Mouse (Mus musculus) liver, embryonic 13.5 days (tissue): ENCODE data around the gene Tmem132b. TPM values are rescaled to one million over a fixed set of nuclear protein-coding genes. Genes with fewer than 3 reads are reported as not detected.

Experiments used
- ATAC-seq: fragments of 200-750 bp; cut with Nextera tagmentation; 2 replicates; pipeline ENCODE4 v1.8.0; 2017; ENCODE audit warnings: low read depth, mild to moderate bottlenecking, moderate number of reproducible peaks, moderate library complexity
- DNase-seq: peaks from one replicate; pipeline ENCODE4 v3.0.0; 2022
- H3K27ac ChIP-seq: fragments of 300-500 bp; sonication (generic); 2 replicates; pipeline ENCODE4 v1.5.1; 2015; ENCODE audit warnings: moderate library complexity, mild to moderate bottlenecking, inconsistent platforms
- H3K27me3 ChIP-seq: fragments of 300-500 bp; sonication (generic); 2 replicates; pipeline ENCODE4 v1.6.1; 2015; ENCODE audit warnings: mild to moderate bottlenecking, inconsistent platforms
- H3K36me3 ChIP-seq: fragments of 300-500 bp; sonication (generic); 2 replicates; pipeline ENCODE4 v1.6.1; 2015; ENCODE audit warnings: mild to moderate bottlenecking, inconsistent platforms
- H3K4me1 ChIP-seq: fragments of 300-500 bp; sonication (generic); replicated peaks from 2 replicates; pipeline ENCODE4 v1.6.1; 2015; ENCODE audit warnings: inconsistent platforms
- H3K4me2 ChIP-seq: fragments of 300-500 bp; sonication (generic); 2 replicates; pipeline ENCODE4 v1.6.1; 2015; ENCODE audit warnings: inconsistent platforms, mild to moderate bottlenecking, moderate library complexity
- H3K4me3 ChIP-seq: fragments of 300-500 bp; sonication (generic); replicated peaks from 2 replicates; pipeline ENCODE4 v1.5.1; 2015; ENCODE audit warnings: mild to moderate bottlenecking, inconsistent platforms
- H3K9ac ChIP-seq: fragments of 300-500 bp; sonication (generic); 2 replicates; pipeline ENCODE4 v1.6.1; 2015; ENCODE audit warnings: mild to moderate bottlenecking, inconsistent platforms
- H3K9me3 ChIP-seq: fragments of 300-500 bp; sonication (generic); replicated peaks from 2 replicates; pipeline ENCODE4 v1.6.1; 2016; ENCODE audit warnings: inconsistent platforms
- WGBS: fragments of 180-500 bp; shearing (Covaris S2); methylation state at CpG from one replicate; pipeline ENCODE4 v1.1.7; 2015; ENCODE audit not compliant: insufficient replicate concordance; 5-methylcytosine and 5-hydroxymethylcytosine counted together
- polyA plus RNA-seq: library from polyadenylated mRNA; unstranded; fragments of >200 nt; fragmentation: Nextera tagmentation; extraction: Ambion mirVana; gene quantifications from 2 replicates; pipeline ENCODE4 v1.2.1, GENCODE M21; 2015

Tmem132b gene
- polyA plus RNA-seq, 1 experiment from 2014 or later = 0.14 TPM

DNA sequence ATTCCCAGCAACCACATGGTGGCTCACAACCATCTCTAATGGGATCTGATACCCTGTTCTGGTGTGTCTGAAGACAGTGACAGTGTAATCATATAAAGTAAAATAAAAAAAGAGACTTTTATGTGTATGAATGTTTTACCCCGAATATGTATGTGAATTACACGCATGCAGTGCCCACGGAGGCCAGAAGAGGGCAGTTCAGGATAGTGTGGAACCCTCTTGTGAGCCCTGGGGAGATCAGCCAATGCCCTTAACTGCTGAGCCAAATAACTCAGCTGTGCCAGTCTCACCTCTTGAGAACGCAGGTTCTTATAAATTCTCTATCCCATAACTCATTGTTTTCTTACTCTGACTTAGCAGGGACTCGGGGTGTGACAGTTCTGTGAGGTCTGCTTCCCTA, 12.9 kb upstream of the Tmem132b start:
- 61% methylated on average over 5 of the region's 5 CpGs for WGBS
- H3K27ac ChIP-seq = no peak overlapping the region
- no peak overlapping the region for H3K4me3 ChIP-seq
- peaks cover 28% of the 10 kb centered on the region for H3K36me3 ChIP-seq
- ATAC-seq (no peak), DNase-seq (no peak)
- no peaks in the 10 kb centered on the region for H3K27me3 ChIP-seq
- H3K4me1 ChIP-seq = peaks cover 14% of the 10 kb centered on the region; the same call in 1 of the 2 replicates
- H3K4me2 ChIP-seq = no peak overlapping the region
- no peaks in the 10 kb centered on the region for H3K9me3 ChIP-seq
- H3K9ac ChIP-seq = no peak overlapping the region

DNA sequence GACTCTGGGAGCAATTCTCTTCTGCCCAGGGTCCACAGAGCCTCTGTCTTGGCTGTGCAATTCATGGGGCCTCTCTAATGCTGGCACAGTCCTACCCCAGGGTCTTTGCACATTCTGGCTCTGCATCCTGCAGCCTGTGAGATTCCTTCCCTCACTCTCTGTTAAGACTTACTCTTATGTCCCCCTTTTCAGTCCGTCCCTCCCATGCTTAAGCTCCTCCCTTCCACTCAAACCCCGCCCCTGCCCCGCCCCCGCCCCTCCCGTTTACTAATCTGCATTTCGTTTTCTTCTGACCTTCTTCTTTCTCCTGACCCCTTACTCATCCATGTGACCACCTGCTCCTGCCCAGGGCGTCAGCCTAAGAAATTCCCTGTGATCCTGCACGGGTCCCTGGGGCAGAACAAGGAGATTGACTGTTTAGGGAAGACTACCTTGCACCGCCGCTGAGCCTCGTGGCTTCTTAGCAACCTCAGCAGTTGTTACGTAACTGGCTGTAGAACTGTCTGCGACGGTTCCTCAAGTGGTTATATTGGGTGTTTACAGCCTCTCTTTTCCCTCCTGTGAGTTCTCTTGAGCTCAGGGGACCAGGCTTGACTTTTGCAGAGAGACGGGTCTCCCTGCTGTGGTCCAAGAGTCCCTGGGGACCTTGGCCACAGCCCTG, 10.5 kb upstream of the Tmem132b start:
- WGBS = 7% methylated on average over 15 of the region's 15 CpGs
- peaks cover 14% of the 10 kb centered on the region; the same call in 1 of the 2 replicates for H3K4me1 ChIP-seq
- peak; percentile 18 for DNase-seq
- H3K27me3 ChIP-seq = no peaks in the 10 kb centered on the region
- H3K9ac ChIP-seq = peak overlapping the region; percentile 22; the same call in 1 of the 2 replicates
- H3K27ac ChIP-seq = no peak overlapping the region
- peak; percentile 37; the same call in 1 of the 2 replicates for ATAC-seq
- H3K36me3 ChIP-seq = peaks cover 7% of the 10 kb centered on the region; the same call in 1 of the 2 replicates
- H3K9me3 ChIP-seq = no peaks in the 10 kb centered on the region
- H3K4me2 ChIP-seq = peak overlapping the region; percentile 61
- H3K4me3 ChIP-seq = peak overlapping the region; percentile 41

DNA sequence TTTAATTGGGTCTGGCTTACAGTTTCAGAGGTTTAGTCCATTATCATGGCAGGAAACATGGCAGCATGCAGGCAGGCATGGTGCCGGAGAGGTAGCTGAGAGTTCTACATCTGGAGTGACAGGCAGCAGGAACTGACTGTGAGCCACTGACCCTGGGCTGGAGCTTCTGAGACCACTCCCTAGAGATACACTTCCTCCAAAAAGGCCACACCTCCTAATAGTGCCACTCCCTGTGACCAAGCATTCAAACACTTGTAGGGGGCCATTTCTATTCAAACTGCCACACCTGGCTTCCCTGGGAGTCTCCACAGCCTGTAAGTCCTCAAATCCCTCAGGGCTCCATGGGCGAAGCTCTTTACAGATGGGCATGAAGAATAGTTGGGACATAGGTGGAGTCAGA, 8.2 kb upstream of the Tmem132b start:
- Histone ChIP-seq H3K4me1 (peaks cover 14% of the 10 kb centered on the region; the same call in 1 of the 2 replicates), H3K36me3 (no peaks in the 10 kb centered on the region), H3K9ac (no peak overlapping the region), H3K4me3 (no peak overlapping the region), H3K4me2 (no peak overlapping the region), H3K9me3 (peaks cover 8% of the 10 kb centered on the region), H3K27me3 (peaks cover 7% of the 10 kb centered on the region), H3K27ac (no peak overlapping the region)
- no peak for DNase-seq
- no peak for ATAC-seq
- 46% methylated on average over 2 of the region's 2 CpGs for WGBS

DNA sequence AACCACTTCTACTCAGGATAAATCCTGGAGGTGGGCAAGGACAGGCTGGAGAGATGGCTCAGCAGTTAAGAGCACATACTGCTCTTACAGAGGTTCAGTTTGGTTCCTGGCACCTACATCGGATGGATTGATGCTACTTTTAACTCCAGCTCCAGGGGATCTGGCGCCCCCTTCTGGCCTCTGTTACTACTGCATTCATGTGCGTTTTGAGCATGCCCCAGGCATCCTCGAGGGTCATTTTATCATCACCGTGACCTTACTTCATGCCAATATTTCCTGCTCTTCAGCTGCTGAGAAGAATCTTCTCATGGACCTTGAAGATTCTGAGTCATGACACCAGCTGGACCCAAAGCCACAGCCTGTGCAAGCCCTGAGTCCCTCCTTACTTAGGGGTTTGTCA, 6.1 kb upstream of the Tmem132b start:
- ATAC-seq (no peak), DNase-seq (no peak)
- H3K27ac ChIP-seq = no peak overlapping the region
- H3K4me3 ChIP-seq = no peak overlapping the region
- WGBS = 44% methylated on average over 5 of the region's 5 CpGs
- no peak overlapping the region for H3K4me2 ChIP-seq
- no peak overlapping the region for H3K9ac ChIP-seq
- H3K36me3 ChIP-seq = no peaks in the 10 kb centered on the region
- H3K27me3 ChIP-seq = peaks cover 26% of the 10 kb centered on the region
- peaks cover 8% of the 10 kb centered on the region for H3K9me3 ChIP-seq
- peaks cover 14% of the 10 kb centered on the region; the same call in 1 of the 2 replicates for H3K4me1 ChIP-seq

DNA sequence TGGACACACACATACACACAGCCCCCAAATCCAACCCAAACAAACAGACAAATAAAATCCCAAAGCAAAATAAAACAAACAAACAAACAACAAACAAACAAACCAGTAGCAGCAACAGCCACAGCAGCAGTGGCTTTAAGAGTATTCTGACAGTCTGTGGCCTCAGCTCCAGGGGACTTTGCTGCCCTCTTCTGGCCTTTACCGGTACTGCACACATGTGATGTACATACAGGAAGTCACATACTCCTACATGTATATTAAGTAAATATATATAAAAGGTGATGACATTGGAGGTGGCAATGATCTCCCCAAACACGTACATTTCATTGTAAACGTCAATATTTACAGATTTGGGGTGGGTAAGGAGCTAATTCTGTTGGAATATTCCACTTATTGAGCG, 5.1 kb upstream of the Tmem132b start:
- ATAC-seq = no peak
- no peak for DNase-seq
- H3K27ac ChIP-seq = no peak overlapping the region
- peaks cover 9% of the 10 kb centered on the region for H3K4me1 ChIP-seq
- WGBS = 55% methylated on average over 4 of the region's 4 CpGs
- H3K4me3 ChIP-seq = no peak overlapping the region
- H3K27me3 ChIP-seq = peaks cover 34% of the 10 kb centered on the region
- H3K9ac ChIP-seq = no peak overlapping the region
- no peak overlapping the region for H3K4me2 ChIP-seq
- H3K9me3 ChIP-seq = peaks cover 8% of the 10 kb centered on the region
- H3K36me3 ChIP-seq = no peaks in the 10 kb centered on the region

DNA sequence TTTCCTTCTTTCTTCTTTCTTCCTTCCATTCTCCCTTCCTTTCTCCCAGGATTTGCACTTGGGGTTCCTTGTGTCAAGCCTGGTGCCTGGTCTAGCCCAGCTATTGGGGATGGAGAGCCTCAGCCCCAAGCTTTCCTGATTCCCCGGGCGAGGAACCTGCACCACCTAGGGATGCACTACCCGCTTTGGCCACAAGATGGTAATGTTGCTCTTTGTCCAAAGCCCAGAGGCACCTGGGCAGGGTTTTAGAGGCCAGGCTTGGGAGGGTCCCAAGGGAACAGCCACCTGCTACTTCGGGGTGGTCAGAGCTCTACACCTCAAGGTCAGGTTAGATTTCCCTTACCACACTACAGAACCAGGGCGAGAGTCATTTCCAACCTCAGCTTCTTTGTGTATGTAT, 2.5 kb upstream of the Tmem132b start:
- no peak overlapping the region for H3K27ac ChIP-seq
- peaks cover 8% of the 10 kb centered on the region for H3K9me3 ChIP-seq
- H3K4me3 ChIP-seq = no peak overlapping the region
- DNase-seq (peak; percentile 35), ATAC-seq (no peak)
- H3K9ac ChIP-seq = no peak overlapping the region
- peaks cover 4% of the 10 kb centered on the region for H3K4me1 ChIP-seq
- WGBS = 6% methylated on average over 5 of the region's 5 CpGs
- H3K27me3 ChIP-seq = peaks cover 61% of the 10 kb centered on the region
- no peaks in the 10 kb centered on the region for H3K36me3 ChIP-seq
- H3K4me2 ChIP-seq = no peak overlapping the region

DNA sequence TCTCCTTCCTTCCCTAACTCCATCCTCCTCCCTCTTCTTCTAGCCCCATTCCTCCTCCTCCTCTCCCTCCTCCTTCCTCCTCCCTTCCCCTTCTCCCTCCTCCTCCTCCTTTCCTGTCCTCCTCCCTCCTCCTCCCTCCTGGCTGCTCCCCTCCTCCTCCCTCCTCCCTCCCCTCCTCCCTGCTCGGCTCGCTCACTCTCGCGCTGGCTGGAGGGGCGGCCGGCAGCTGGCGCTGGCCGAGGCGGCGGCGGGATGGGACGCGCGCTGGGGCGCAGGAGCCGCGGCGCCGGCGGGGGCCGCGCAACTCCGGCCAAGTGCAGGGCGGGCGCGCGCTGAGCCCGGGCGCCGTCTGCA, 594 bp downstream of the Tmem132b start:
- no peak overlapping the region for H3K9ac ChIP-seq
- H3K9me3 ChIP-seq = no peaks in the 10 kb centered on the region
- peak overlapping the region; percentile 43 for H3K4me2 ChIP-seq
- no peak for DNase-seq
- H3K4me1 ChIP-seq = peaks cover 4% of the 10 kb centered on the region
- H3K4me3 ChIP-seq = peak overlapping the region; percentile 32
- no peak overlapping the region for H3K27ac ChIP-seq
- no peak for ATAC-seq
- 3% methylated on average over 27 of the region's 30 CpGs for WGBS
- peaks cover 86% of the 10 kb centered on the region for H3K27me3 ChIP-seq
- H3K36me3 ChIP-seq = no peaks in the 10 kb centered on the region

DNA sequence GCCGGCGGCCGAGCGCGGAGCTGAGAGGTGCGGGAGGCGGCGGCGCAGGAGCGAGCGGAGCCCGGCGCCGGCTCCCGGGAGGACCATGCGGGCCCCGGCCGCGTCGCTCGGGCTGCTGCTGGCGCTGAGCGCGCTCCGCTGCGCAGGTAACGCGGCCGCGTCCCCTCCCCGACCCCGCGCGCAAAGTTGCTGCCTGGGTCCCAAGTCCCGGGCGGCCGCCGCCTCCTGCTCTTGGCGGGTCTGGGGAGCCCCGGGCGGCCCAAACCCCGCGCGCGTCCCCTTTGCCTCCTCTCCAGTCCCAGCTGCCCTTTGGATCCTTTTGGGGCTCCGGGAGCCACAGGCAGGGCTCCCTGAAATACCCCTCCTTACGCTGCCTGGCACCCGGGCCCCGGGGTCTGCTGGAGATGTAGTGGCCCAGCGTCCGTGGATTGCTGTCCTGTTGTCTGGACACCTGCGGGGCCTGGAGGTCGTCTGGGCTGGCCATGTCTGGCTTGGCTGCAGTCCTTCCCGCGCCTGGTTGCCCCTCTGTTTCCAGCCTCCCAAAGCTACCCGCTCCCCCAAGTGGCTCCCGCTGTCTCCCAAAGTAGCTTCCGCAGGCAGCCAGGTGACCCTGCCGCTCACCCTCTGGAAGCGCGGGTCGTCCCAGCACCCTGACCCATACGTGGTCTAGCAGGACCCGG, 1.1 kb downstream of the Tmem132b start:
- Histone ChIP-seq H3K4me3 (peak overlapping the region; percentile 32), H3K27me3 (peaks cover 82% of the 10 kb centered on the region), H3K9me3 (no peaks in the 10 kb centered on the region), H3K4me1 (peaks cover 4% of the 10 kb centered on the region), H3K27ac (no peak overlapping the region), H3K36me3 (no peaks in the 10 kb centered on the region), H3K9ac (no peak overlapping the region), H3K4me2 (peak overlapping the region; percentile 43)
- DNase-seq (no peak), ATAC-seq (no peak)
- 3% methylated on average over 56 of the region's 64 CpGs for WGBS

DNA sequence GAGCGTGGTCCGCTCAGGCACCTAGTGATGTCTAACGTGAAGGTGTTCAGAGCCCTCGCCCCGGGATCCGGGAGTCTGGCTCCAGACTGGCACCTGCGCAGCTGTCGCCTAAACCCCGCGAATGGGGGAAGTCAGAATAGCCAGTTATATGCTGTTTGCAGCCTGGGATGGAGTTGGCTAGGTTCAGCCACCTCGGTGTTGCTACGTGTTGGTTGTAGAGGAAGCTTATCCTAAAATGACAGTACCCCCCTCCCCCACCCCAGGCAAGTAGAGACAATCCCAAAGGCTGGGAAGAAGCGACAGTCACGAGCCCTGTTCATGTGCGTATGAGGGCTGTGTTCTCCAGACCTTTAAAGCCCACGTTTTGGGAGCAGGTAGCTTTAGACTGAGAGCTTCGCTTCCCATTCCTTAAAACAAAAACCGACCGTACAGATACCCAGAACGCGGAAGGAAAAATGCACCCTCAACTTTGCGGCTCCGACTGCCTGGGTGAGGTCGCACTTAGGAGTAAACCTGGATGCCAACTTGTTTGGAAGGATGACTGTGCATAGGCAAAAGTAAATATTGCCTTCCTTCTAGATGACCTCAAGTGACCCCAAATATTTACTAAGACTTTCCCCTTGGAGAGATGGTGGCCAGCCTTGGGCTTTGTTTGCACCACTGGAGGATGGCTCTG, 1.8 kb downstream of the Tmem132b start:
- Histone ChIP-seq H3K9ac (no peak overlapping the region), H3K27ac (no peak overlapping the region), H3K9me3 (no peaks in the 10 kb centered on the region), H3K27me3 (peaks cover 79% of the 10 kb centered on the region), H3K4me1 (peaks cover 4% of the 10 kb centered on the region), H3K4me2 (no peak overlapping the region), H3K36me3 (no peaks in the 10 kb centered on the region), H3K4me3 (no peak overlapping the region)
- ATAC-seq (no peak), DNase-seq (no peak)
- 3% methylated on average over 24 of the region's 24 CpGs for WGBS

DNA sequence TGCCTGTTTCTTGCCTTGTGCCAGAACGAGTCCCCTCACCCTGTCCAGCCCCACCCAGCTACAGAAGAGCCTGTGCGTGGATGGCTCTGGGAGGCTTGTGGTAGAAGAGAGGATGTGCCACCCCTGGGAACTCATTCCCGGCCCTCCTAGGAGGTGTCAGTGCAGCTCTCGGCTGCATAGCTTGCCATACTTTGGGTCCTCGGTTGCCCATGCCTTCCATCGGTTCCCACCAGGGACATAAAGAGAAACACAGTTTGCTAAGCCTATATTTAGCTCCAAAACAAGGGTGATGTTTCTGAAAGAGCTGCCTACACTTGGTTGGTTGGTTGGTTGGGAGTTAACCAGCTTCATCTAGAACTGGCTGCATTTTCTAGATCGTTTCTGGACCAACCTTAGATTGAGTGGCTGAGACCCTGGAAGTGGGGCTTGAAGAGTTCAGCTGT, 2.6 kb downstream of the Tmem132b start:
- no peaks in the 10 kb centered on the region for H3K36me3 ChIP-seq
- H3K9ac ChIP-seq = no peak overlapping the region
- DNase-seq (no peak), ATAC-seq (no peak)
- H3K27ac ChIP-seq = no peak overlapping the region
- no peaks in the 10 kb centered on the region for H3K9me3 ChIP-seq
- no peak overlapping the region for H3K4me2 ChIP-seq
- peaks cover 4% of the 10 kb centered on the region for H3K4me1 ChIP-seq
- H3K27me3 ChIP-seq = peaks cover 73% of the 10 kb centered on the region
- WGBS = 8% methylated on average over 7 of the region's 7 CpGs
- H3K4me3 ChIP-seq = no peak overlapping the region

DNA sequence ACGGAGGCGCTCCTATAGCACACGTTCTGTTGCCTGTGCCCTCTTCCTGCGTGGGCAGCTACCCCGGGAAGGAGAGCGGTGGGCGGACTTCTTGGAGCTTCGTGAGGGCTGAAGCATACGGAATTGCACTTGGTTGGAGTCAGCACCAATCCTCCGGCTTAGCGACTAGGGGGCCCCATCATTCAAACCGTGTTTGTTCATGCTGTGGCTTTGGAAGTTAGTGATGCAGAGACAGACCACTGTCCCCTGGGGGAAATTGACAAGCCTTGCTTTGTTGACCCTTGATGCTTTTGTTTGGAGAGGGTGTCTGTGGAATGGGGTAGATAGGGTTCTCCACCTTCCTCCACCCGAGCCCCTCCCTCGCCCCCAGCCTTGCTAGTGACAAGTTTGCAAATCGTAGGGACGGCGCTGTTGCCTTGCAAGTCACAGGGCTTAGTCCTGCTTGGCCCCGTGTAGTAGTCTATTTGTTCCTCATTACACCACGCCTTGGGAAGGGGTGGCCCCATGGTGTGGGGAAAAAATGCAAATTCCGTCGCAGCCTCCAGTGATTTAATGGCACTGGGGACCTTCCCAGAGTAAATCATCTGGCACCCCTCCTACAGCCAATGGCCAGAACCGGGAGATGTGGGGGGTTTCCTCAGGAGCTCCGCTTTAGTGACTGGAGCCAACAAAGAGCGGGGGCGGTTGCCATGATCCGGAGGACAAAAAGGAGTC, 3.2 kb downstream of the Tmem132b start:
- peaks cover 4% of the 10 kb centered on the region for H3K4me1 ChIP-seq
- H3K9me3 ChIP-seq = no peaks in the 10 kb centered on the region
- no peaks in the 10 kb centered on the region for H3K36me3 ChIP-seq
- no peak for DNase-seq
- peaks cover 67% of the 10 kb centered on the region for H3K27me3 ChIP-seq
- H3K9ac ChIP-seq = no peak overlapping the region
- no peak overlapping the region for H3K4me2 ChIP-seq
- WGBS = 6% methylated on average over 26 of the region's 26 CpGs
- H3K27ac ChIP-seq = no peak overlapping the region
- no peak overlapping the region for H3K4me3 ChIP-seq
- ATAC-seq = no peak
